Mouse (Mus musculus) ES-Bruce4 (cell line): Measurements from ENCODE around the gene Rasgef1c. TPM values are rescaled to one million over a fixed set of nuclear protein-coding genes. Genes with fewer than 3 reads are reported as not detected.

Source experiments
- H3K27ac ChIP-seq: 2 replicates; pipeline ENCODE4 v1.5.1; 2012; ENCODE audit warnings: low read length, inconsistent platforms; ENCODE audit not compliant: insufficient read depth
- H3K27me3 ChIP-seq: 2 replicates; pipeline ENCODE4 v1.6.1; 2012; ENCODE audit warnings: mild to moderate bottlenecking, low read length, inconsistent platforms; ENCODE audit not compliant: control insufficient read depth, poor library complexity, insufficient read depth, severe bottlenecking
- H3K36me3 ChIP-seq: 2 replicates; pipeline ENCODE4 v1.6.1; 2012; ENCODE audit warnings: inconsistent platforms, mild to moderate bottlenecking, low read length, moderate library complexity; ENCODE audit not compliant: control insufficient read depth, poor library complexity, insufficient read depth, severe bottlenecking
- H3K4me1 ChIP-seq: one replicate; pipeline ENCODE4 v1.8.1; 2011; ENCODE audit warnings: low read length; ENCODE audit not compliant: control insufficient read depth, insufficient read depth
- H3K4me3 ChIP-seq: 2 replicates; pipeline ENCODE4 v1.5.1; 2011; ENCODE audit warnings: low read depth, mild to moderate bottlenecking, low read length
- H3K9ac ChIP-seq: 2 replicates; pipeline ENCODE4 v1.6.1; 2012; ENCODE audit warnings: low read depth, mild to moderate bottlenecking, inconsistent platforms; ENCODE audit not compliant: poor library complexity, severe bottlenecking
- H3K9me3 ChIP-seq: replicated peaks from 2 replicates; pipeline ENCODE4 v1.6.1; 2012; ENCODE audit warnings: mild to moderate bottlenecking, low read length, inconsistent platforms; ENCODE audit not compliant: control insufficient read depth, poor library complexity, insufficient read depth, severe bottlenecking
- CTCF ChIP-seq: IDR thresholded peaks from one replicate; pipeline ENCODE4 v1.8.1; 2011; ENCODE audit warnings: low read depth, low read length
- EP300 ChIP-seq: IDR thresholded peaks from 2 replicates; pipeline ENCODE4 v1.6.1; 2011; ENCODE audit warnings: low read depth, low read length; ENCODE audit not compliant: insufficient read depth
- POLR2A ChIP-seq: IDR thresholded peaks from one replicate; pipeline ENCODE4 v1.8.1; 2011; ENCODE audit warnings: low read length; ENCODE audit not compliant: insufficient read depth
- polyA plus RNA-seq: library from polyadenylated mRNA; stranded (reverse); fragments of >200 nt; gene quantifications from 2 replicates; pipeline ENCODE4 v1.2.4, GENCODE M21; 2011; ENCODE audit warnings: low read depth; ENCODE audit not compliant: missing spikeins, insufficient read depth, insufficient read length

Gene Rasgef1c
- polyA plus RNA-seq, 1 experiment: not detected

DNA sequence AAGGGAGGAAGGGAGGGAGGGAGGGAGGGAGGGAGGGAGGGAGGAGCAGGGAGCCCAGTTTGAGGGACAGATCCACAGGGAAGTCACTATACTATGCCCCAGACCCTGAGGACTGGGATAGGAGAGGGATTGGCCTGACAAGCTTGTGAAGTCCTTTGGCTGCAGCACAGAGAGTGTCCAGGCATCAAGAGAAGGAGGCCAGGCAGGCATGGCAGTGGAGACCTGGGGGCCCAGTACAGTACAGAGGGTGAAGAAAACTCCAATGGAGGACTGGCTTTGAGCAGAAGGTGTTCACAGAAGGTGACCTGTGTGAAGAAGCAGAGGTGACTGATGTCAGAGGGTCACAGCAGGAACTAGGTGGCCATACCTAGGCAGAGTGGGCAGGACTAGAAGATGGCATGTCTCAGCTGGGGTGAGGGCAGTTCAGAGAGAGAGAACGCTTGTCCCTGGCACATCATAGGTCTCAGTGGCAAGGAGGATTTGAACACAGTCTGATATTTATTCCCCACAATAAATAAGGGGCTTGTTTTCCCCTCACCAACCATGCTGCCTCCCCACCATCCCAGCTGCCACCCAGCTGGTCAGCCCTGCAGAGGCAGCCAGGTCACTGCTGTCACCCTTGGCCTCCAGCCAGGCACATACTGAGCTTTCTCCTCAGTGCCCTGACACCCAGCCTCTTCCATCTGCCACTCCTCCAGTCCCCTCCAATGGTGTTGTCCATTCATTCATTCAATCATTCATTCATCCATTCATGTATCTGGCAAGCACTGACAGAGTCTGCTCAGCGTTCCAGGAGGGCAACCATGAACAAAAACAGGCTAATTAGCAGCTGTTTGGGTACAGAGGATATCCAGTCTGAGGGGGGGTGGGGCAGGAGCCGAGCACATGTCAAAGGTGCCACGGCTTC lies 36.9 kb downstream of the Rasgef1c start:
- no peaks in the 10 kb centered on the region for H3K9me3 ChIP-seq
- H3K4me1 ChIP-seq: no peaks in the 10 kb centered on the region
- H3K27ac ChIP-seq: no peak overlapping the region
- TF ChIP-seq EP300: no peak
- TF ChIP-seq CTCF: no peak
- no peak for TF ChIP-seq POLR2A
- H3K9ac ChIP-seq: no peak overlapping the region
- H3K27me3 ChIP-seq: no peaks in the 10 kb centered on the region
- no peak overlapping the region for H3K4me3 ChIP-seq
- H3K36me3 ChIP-seq: no peaks in the 10 kb centered on the region

DNA sequence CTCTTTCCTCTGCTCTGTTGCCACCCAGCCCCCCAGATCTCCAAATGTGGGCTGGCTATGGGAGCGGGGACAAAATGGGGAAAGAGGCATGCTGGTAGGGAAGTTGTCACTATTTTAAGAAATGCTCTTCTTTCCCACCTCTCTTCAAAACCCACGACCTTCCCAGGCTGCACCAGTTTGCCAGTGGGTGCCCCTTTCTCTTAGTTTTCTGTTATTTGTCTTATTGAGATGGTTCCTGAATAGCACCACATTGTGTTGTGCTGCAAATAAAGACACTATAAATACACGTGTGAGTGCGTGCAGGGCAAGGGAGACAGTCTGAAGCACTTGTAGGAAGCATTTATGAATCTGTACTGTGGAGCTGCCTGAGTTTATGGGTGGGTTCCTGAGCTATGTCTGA lies 41.2 kb downstream of the Rasgef1c start:
- no peak for TF ChIP-seq POLR2A
- no peak for TF ChIP-seq EP300
- TF ChIP-seq CTCF: no peak
- Histone ChIP-seq H3K4me1 (no peaks in the 10 kb centered on the region), H3K36me3 (no peaks in the 10 kb centered on the region), H3K4me3 (no peak overlapping the region), H3K9ac (no peak overlapping the region), H3K27ac (no peak overlapping the region), H3K27me3 (no peaks in the 10 kb centered on the region), H3K9me3 (no peaks in the 10 kb centered on the region)

DNA sequence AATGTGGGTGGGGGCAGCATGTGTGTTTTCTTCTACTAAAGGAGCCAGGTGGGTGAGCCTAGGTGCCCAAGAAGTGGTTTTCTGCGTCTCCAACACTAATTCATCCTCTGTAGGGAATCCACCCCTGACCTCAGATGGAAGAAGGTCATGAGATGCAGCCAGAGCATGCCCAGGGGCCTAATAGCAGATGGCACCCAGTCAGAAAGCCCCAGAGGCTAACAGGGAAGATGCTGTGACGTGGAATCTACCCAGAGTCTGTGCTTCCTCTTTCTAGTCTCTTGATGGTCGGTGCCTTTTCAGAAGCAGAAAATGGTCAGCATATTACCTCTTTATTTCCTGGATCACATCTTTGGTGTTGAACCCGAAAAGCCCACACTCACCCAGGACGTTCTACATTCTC lies 42.3 kb downstream of the Rasgef1c start:
- no peak overlapping the region for H3K27ac ChIP-seq
- H3K27me3 ChIP-seq: no peaks in the 10 kb centered on the region
- no peaks in the 10 kb centered on the region for H3K9me3 ChIP-seq
- H3K4me1 ChIP-seq: no peaks in the 10 kb centered on the region
- no peak overlapping the region for H3K4me3 ChIP-seq
- TF ChIP-seq POLR2A (no peak), CTCF (no peak)
- H3K9ac ChIP-seq: no peak overlapping the region
- no peaks in the 10 kb centered on the region for H3K36me3 ChIP-seq

DNA sequence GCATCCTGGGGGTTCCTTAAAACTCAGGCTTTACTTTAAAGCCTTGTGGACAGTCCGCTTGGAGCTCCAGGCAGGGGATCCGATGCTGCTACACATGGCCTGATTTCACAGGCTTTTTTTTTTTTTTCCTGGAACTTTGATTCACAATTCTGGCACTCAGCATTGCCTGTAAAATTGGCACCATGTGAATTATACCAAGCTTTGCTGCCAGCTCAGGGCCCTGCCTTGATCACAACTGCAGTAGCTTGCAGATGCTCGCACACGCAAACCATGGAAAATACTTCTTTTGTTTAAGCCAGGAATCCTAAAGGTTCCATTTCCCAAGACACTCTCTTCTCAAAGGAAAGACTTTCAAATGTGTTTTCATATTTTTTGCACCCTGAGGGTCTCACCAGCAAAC lies 44.1 kb downstream of the Rasgef1c start:
- H3K9me3 ChIP-seq: no peaks in the 10 kb centered on the region

DNA sequence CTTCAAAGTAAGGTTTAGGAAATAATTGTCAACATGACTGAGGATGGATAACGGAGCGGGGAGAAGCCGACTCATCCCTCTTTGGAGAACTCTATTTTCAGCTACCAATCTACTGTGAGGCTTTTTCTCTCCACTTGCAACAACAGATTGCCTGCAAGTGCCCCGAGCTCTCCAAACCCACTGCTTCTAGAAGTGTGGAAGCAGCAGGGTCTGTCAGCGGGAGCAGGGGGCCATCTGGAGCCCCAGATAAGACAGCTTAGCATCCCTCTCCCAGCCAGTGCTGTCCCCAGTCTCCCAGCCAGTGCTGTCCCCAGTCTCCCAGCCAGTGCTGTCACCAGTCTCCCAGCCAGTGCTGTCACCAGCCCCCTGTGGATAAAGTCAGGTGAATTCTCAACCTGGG lies 48.2 kb downstream of the Rasgef1c start:
- H3K4me3 ChIP-seq: no peak overlapping the region
- H3K36me3 ChIP-seq: no peaks in the 10 kb centered on the region
- no peak overlapping the region for H3K27ac ChIP-seq
- TF ChIP-seq POLR2A: no peak
- no peak for TF ChIP-seq EP300
- TF ChIP-seq CTCF: no peak
- no peaks in the 10 kb centered on the region for H3K27me3 ChIP-seq
- no peak overlapping the region for H3K9ac ChIP-seq
- no peaks in the 10 kb centered on the region for H3K4me1 ChIP-seq
- H3K9me3 ChIP-seq: no peaks in the 10 kb centered on the region

More for the DNA sequence above, 44.1 kb downstream of the Rasgef1c start:
- Histone ChIP-seq H3K27ac (no peak overlapping the region), H3K27me3 (no peaks in the 10 kb centered on the region), H3K4me3 (no peak overlapping the region), H3K9ac (no peak overlapping the region), H3K4me1 (no peaks in the 10 kb centered on the region), H3K36me3 (no peaks in the 10 kb centered on the region)
- TF ChIP-seq CTCF (no peak), POLR2A (no peak), EP300 (no peak)

DNA sequence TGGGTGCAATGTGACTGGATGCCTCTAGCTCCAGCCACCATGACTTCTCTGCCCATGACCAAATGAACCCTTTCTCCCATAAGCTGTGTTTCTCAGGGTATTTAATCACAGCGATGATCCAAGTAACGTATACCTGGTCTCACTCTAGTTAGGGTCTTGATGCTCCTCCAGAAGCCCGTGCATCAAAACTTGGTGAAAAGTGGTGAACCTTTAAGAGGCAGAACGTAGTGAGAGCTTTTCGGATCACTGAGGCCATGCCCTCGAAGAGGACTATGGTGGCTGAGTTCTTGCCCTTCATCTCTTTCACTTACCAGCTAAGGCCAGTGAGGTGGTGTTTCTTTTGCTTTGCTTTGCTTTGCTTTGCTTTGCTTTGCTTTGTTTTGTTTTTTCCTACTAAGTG lies 52.0 kb downstream of the Rasgef1c start:
- no peak overlapping the region for H3K9ac ChIP-seq
- no peaks in the 10 kb centered on the region for H3K9me3 ChIP-seq
- no peak for TF ChIP-seq POLR2A
- no peak for TF ChIP-seq EP300
- no peak for TF ChIP-seq CTCF
- H3K36me3 ChIP-seq: no peaks in the 10 kb centered on the region
- no peak overlapping the region for H3K27ac ChIP-seq
- no peak overlapping the region for H3K4me3 ChIP-seq
- no peaks in the 10 kb centered on the region for H3K27me3 ChIP-seq
- H3K4me1 ChIP-seq: no peaks in the 10 kb centered on the region
